Mouse (Mus musculus) heart, adult 2 months (tissue): ENCODE results near the gene Tesc.

Experiments used
- CTCF ChIP-seq: fragments of 200-600 bp; IDR thresholded peaks from 2 replicates; pipeline ENCODE4 v1.8.1; 2022; ENCODE audit warnings: antibody characterized with exemption, mild to moderate bottlenecking, moderate library complexity
- POLR2A ChIP-seq: fragments of 200-500 bp; IDR thresholded peaks from 2 replicates; pipeline ENCODE4 v1.6.1; 2011; ENCODE audit warnings: mild to moderate bottlenecking, low read depth, low read length, control low read depth; ENCODE audit not compliant: insufficient read depth

DNA sequence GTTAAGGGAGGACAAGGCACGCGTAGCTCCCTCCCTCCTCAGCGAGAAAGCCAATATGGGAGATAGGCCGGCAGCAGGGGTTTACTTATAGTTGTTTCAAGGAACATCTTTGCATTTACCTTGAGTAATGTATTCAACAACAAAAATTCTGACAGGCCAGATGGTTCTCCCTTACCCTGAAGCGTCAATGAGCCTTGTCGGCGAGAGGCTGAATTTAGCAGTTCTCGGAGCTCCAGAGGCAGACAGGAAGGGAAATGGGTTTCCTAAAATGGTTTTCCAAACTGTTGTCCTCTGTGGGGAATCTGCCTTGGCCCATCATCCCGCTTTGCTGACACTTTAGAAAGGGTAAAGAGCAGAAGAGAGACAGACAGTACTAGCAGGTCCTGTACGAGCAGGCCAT lies 79.1 kb downstream of the Tesc start:
- TF ChIP-seq CTCF (no peak), POLR2A (no peak)
